Mouse (Mus musculus) stomach, embryonic 15.5 days (tissue): ENCODE results near the gene Ppp1r37. TPM values are rescaled to one million over a fixed set of nuclear protein-coding genes. Genes with fewer than 3 reads are reported as not detected.
"Not testable (repeated sequence)": the region's sequence is repeated elsewhere in the genome, so short reads cannot be mapped to it uniquely, and the experiment has no call there.

Source experiments
- ATAC-seq: fragments of 200-750 bp; cut with Nextera tagmentation; 2 replicates; pipeline ENCODE4 v1.8.0; 2017; ENCODE audit warnings: low read depth, moderate number of reproducible peaks, moderate TSS enrichment; ENCODE audit not compliant: insufficient read depth, low FRiP score
- H3K27ac ChIP-seq: fragments of 300-500 bp; sonication (generic); 2 replicates; pipeline ENCODE4 v1.5.1; 2015; ENCODE audit warnings: mild to moderate bottlenecking, inconsistent platforms
- H3K27me3 ChIP-seq: fragments of 300-500 bp; sonication (generic); replicated peaks from 2 replicates; pipeline ENCODE4 v1.6.1; 2015; ENCODE audit warnings: inconsistent platforms
- H3K36me3 ChIP-seq: fragments of 300-500 bp; sonication (generic); 2 replicates; pipeline ENCODE4 v1.6.1; 2015; ENCODE audit warnings: inconsistent platforms
- H3K4me1 ChIP-seq: fragments of 300-500 bp; sonication (generic); 2 replicates; pipeline ENCODE4 v1.6.1; 2015; ENCODE audit warnings: inconsistent platforms
- H3K4me2 ChIP-seq: fragments of 300-500 bp; sonication (generic); 2 replicates; pipeline ENCODE4 v1.6.1; 2015; ENCODE audit warnings: mild to moderate bottlenecking, inconsistent platforms
- H3K4me3 ChIP-seq: fragments of 300-500 bp; sonication (generic); replicated peaks from 2 replicates; pipeline ENCODE4 v1.5.1; 2015; ENCODE audit warnings: inconsistent platforms
- H3K9ac ChIP-seq: fragments of 300-500 bp; sonication (generic); 2 replicates; pipeline ENCODE4 v1.6.1; 2015; ENCODE audit warnings: inconsistent platforms
- H3K9me3 ChIP-seq: fragments of 300-500 bp; sonication (generic); 2 replicates; pipeline ENCODE4 v1.6.1; 2016; ENCODE audit warnings: inconsistent platforms
- WGBS: fragments of 180-500 bp; shearing (Covaris S2); methylation state at CpG from one replicate; pipeline ENCODE4 v1.1.7; 2015; 5-methylcytosine and 5-hydroxymethylcytosine counted together
- polyA plus RNA-seq: library from polyadenylated mRNA; unstranded; fragments of >200 nt; fragmentation: Nextera tagmentation; extraction: Ambion mirVana; gene quantifications from 2 replicates; pipeline ENCODE4 v1.2.1, GENCODE M21; 2015

Gene Ppp1r37
- polyA plus RNA-seq, 1 experiment from 2014 or later, result 25.3 TPM

DNA sequence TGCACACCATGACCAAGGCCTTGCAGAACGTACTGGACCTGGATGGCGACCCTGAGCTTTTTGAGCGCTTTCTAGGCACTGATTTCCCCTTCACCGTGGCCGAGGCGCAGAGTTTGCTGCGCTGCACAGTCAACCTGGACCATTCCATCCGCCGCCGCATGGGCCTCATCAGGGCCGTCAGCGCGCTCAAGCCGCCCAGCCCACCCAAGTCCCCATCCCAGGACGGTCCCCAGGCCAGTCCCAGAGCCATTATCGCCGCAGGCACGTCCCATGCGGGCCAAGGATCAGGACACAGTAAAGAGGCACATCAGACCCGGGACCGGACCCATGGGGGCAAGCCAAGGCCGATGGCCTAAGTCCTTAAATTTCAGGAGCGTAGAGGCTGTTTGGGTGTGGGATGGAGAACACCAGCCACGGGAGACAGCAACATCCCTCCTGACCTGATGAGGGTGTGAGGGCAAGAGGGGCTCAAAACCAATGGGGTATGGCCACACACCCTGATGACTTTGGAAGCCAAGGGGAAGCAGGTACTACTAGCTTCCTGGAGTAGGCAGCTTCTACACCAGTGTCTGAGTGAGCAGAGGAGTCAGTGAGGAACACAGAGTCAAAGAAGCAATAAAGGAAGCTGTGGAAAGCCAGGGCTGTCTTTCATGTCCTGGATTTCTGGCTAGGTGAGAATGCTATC, 38.3 kb downstream of the Ppp1r37 start:
- 0 out of 2 replicates have a peak overlapping the region, but pooled peaks have one; percentile 6 for H3K9ac ChIP-seq
- peaks cover 60% of the 10 kb centered on the region for H3K27me3 ChIP-seq
- no peaks in the 10 kb centered on the region for H3K9me3 ChIP-seq
- peak overlapping the region; percentile 95 for H3K4me2 ChIP-seq
- ATAC-seq, result no peak
- peaks cover 27% of the 10 kb centered on the region for H3K4me1 ChIP-seq
- no peak overlapping the region for H3K27ac ChIP-seq
- 0 out of 2 replicates have a peak, but pooled peaks cover under 1% of the 10 kb centered on the region for H3K36me3 ChIP-seq
- H3K4me3 ChIP-seq, result peak overlapping the region; percentile 44
- WGBS, result 16% methylated on average over 24 of the region's 24 CpGs

GRCm38 (mm10) chr7:19523757-19524419, 39.0 kb downstream of the Ppp1r37 start:
- Histone ChIP-seq H3K27ac (no peak overlapping the region), H3K4me3 (peak overlapping the region; percentile 44), H3K4me2 (peak overlapping the region; percentile 95), H3K4me1 (peaks cover 27% of the 10 kb centered on the region), H3K36me3 (no peaks in the 10 kb centered on the region), H3K27me3 (peaks cover 67% of the 10 kb centered on the region), H3K9ac (0 out of 2 replicates have a peak overlapping the region, but pooled peaks have one; percentile 6), H3K9me3 (no peaks in the 10 kb centered on the region)
- ATAC-seq, result peak; percentile 29; the same call in 1 of the 2 replicates
- WGBS, result 1% methylated on average over 64 of the region's 64 CpGs

DNA sequence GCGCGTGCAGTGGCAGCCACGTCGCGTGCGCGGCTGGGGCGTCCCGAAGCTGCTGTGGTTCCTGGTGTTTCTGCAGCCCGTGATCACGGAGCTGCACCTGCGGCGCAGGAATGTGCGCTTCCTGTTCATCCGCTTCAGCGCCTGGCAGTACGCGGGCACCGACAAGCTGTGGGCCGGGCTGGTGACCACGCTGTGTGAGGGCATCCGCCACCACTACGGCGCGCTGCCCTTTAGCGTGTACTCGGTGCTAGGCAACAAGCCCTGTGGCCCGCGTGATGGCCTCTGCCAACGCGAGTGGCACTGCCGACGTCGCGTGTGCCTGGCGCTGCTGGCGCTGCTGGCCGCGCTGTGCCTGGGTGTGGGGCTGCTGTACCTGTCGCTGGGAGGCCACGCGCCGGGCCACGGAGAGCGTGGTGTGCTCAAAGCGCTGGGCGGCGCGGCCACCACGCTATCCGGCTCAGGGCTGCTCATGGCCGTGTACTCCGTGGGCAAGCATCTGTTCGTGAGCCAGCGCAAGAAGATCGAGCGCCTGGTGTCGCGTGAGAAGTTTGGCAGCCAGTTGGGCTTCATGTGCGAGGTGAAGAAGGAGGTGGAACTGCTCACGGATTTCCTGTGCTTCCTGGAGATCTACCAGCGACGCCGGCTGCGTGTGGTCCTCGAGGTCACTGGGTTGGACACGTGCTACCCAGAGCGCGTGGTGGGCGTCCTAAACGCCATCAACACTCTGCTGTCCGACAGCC, 39.7 kb downstream of the Ppp1r37 start:
- ATAC-seq, result no peak
- H3K4me3 ChIP-seq, result peak overlapping the region; percentile 44
- H3K9ac ChIP-seq, result no peak overlapping the region
- H3K27ac ChIP-seq, result no peak overlapping the region
- peaks cover 74% of the 10 kb centered on the region for H3K27me3 ChIP-seq
- no peaks in the 10 kb centered on the region for H3K9me3 ChIP-seq
- no peaks in the 10 kb centered on the region for H3K36me3 ChIP-seq
- peak overlapping the region; percentile 95 for H3K4me2 ChIP-seq
- peaks cover 27% of the 10 kb centered on the region for H3K4me1 ChIP-seq
- WGBS, result 9% methylated on average over 72 of the region's 72 CpGs

- H3K9me3 ChIP-seq, result no peaks in the 10 kb centered on the region
- 7% methylated on average over 23 of the region's 23 CpGs for WGBS
- peak overlapping the region; percentile 17; the same call in 1 of the 2 replicates for H3K4me3 ChIP-seq
- ATAC-seq, result no peak
- H3K36me3 ChIP-seq, result no peaks in the 10 kb centered on the region
- H3K27me3 ChIP-seq, result peaks cover 73% of the 10 kb centered on the region
- no peak overlapping the region for H3K27ac ChIP-seq
- H3K9ac ChIP-seq, result no peak overlapping the region
- H3K4me1 ChIP-seq, result peaks cover 27% of the 10 kb centered on the region
- H3K4me2 ChIP-seq, result peak overlapping the region; percentile 45
Measured at GRCm38 (mm10) chr7:19520032-19520431, 42.8 kb downstream of the Ppp1r37 start.

GRCm38 (mm10) chr7:19517652-19518365, 45.1 kb downstream of the Ppp1r37 start, which contains the start of gene Nkpd1:
TSS of gene Nkpd1 (plus strand) at chr7:19517838.
- H3K27ac ChIP-seq, result no peak within 1 kb of the TSS
- no peak for ATAC-seq
- no peaks in the 10 kb centered on the region for H3K9me3 ChIP-seq
- H3K27me3 ChIP-seq, result peaks cover 50% of the 10 kb centered on the region
- peaks cover 9% of the 10 kb centered on the region for H3K4me1 ChIP-seq
- H3K4me2 ChIP-seq, result peak within 1 kb of the TSS; percentile 47
- H3K9ac ChIP-seq, result no peak within 1 kb of the TSS
- no peaks in the 10 kb centered on the region for H3K36me3 ChIP-seq
- H3K4me3 ChIP-seq, result peak within 1 kb of the TSS; percentile 0; the same call in 1 of the 2 replicates
- 5% methylated on average over 22 of the region's 29 CpGs for WGBS

GRCm38 (mm10) chr7:19512353-19512752, 50.5 kb downstream of the Ppp1r37 start:
- Histone ChIP-seq H3K9me3 (no peaks in the 10 kb centered on the region), H3K36me3 (no peaks in the 10 kb centered on the region), H3K27ac (no peak overlapping the region), H3K4me3 (no peak overlapping the region), H3K27me3 (no peaks in the 10 kb centered on the region), H3K4me1 (peaks cover 12% of the 10 kb centered on the region), H3K4me2 (no peak overlapping the region), H3K9ac (no peak overlapping the region)
- ATAC-seq, result no peak
- 74% methylated on average over 6 of the region's 6 CpGs for WGBS

DNA sequence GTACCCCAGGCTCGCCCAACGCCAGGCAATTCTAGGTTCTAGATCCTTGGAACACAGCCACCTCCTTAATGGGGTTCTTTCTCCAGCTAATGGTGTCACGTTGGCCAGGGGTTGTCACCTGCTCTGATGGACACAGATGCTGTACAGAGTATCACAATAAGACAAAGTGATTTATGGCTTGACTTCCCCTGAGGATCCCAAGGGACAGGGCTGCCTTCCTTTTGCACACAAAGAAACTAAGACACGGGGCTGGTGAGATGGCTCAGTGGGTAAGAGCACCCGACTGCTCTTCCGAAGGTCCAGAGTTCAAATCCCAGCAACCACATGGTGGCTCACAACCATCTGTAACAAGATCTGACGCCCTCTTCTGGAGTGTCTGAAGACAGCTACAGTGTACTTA, 50.9 kb downstream of the Ppp1r37 start:
- 87% methylated on average over 7 of the region's 7 CpGs for WGBS
- H3K27ac ChIP-seq, H3K27me3 ChIP-seq, H3K4me2 ChIP-seq, ATAC-seq, H3K9me3 ChIP-seq, H3K9ac ChIP-seq, H3K36me3 ChIP-seq, H3K4me3 ChIP-seq: not testable (repeated sequence)
- H3K4me1 ChIP-seq, result peaks cover 17% of the 10 kb centered on the region

DNA sequence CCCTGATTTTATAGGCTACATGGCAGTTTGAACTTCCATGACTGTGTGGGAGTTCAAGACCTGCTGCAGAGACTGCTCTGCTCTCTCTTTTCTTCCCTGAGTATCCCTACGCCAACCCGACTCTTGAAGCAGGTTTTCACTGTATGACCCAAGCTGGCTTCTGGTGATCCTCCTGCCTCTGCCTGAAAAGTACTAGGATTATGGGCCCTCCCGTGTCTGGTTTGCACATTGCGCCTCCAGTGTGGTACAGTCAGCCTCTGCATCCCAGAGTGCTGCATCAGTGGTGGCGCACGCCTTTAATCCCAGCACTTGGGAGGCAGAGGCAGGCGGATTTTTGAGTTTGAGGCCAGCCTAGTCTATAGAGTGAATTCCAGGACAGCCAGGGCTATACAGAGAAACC, 53.1 kb downstream of the Ppp1r37 start:
- Histone ChIP-seq H3K4me3 (no peak overlapping the region), H3K9ac (no peak overlapping the region), H3K4me1 (peaks cover 21% of the 10 kb centered on the region), H3K36me3 (no peaks in the 10 kb centered on the region), H3K27me3 (no peaks in the 10 kb centered on the region), H3K27ac (no peak overlapping the region), H3K9me3 (no peaks in the 10 kb centered on the region), H3K4me2 (peak overlapping the region; percentile 98)
- no peak for ATAC-seq
- whole genome bisulfite sequencing, result 95% methylated on average over 7 of the region's 7 CpGs

- no peak; the same call in 1 of the 2 replicates for ATAC-seq
- Histone ChIP-seq H3K27ac (peak overlapping the region; percentile 77), H3K4me2 (peak overlapping the region; percentile 98), H3K4me3 (peak overlapping the region; percentile 91), H3K36me3 (no peaks in the 10 kb centered on the region), H3K9ac (peak overlapping the region; percentile 62), H3K9me3 (no peaks in the 10 kb centered on the region), H3K27me3 (no peaks in the 10 kb centered on the region), H3K4me1 (peaks cover 21% of the 10 kb centered on the region)
- WGBS, result 6% methylated on average over 15 of the region's 15 CpGs
Measured at GRCm38 (mm10) chr7:19508924-19509568, 53.8 kb downstream of the Ppp1r37 start.

DNA sequence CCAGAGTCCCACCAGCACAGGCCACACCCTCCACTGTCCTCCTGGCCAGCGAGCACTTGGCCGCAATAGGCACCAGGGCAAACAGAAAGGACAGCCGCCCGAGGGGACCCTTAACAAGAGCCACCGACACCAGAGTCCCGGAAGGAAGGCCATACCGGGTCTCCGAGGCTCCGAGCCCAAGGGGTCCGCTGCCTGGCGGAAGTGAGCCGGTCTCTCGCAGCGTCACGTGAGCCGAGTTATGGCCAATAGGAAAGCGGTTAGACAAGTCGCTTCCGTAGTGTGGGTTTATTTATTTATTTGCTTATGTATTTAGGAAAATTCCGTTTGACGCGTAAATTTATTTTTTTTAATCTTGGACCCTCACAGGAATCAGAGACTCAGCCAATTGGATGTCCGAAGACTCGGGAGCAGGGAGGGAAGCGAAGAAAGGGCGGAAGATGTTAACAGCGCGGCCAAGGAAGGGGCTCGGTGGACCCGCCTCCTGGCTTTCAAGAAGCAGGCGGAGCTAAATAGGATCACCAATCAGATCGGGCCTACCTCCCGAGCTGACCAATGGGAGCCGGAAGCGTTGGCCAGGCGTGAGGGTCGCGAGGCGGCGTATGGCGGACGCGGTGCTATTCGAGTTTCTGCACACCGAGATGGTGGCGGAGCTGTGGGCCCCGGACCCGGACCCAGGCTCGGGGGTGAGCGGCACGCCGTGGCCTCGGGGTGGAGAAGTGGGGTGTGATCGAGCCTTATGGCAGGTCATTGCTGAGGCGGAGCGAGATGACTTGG, 54.5 kb downstream of the Ppp1r37 start, which contains the start of the genes Bloc1s3 and Trappc6a:
Bloc1s3 (minus strand) TSS at position 218 of the 774 bp plus-strand sequence.
Trappc6a (plus strand) TSS at position 246 of the 774 bp plus-strand sequence.
- H3K27ac ChIP-seq, result peak within 1 kb of the TSS; percentile 77
- no peaks in the 10 kb centered on the region for H3K9me3 ChIP-seq
- H3K9ac ChIP-seq, result peak within 1 kb of the TSS; percentile 62
- no peaks in the 10 kb centered on the region for H3K36me3 ChIP-seq
- peak within 1 kb of the TSS; percentile 91 for H3K4me3 ChIP-seq
- ATAC-seq, result peak; percentile 95
- peak within 1 kb of the TSS; percentile 98 for H3K4me2 ChIP-seq
- H3K4me1 ChIP-seq, result peaks cover 21% of the 10 kb centered on the region
- H3K27me3 ChIP-seq, result no peaks in the 10 kb centered on the region
- WGBS, result under 1% methylated on average over 56 of the region's 56 CpGs
